Mouse (Mus musculus): ENCODE data around the gene Ppox. TPM values are rescaled to one million over a fixed set of nuclear protein-coding genes. Genes with fewer than 3 reads are reported as not detected.

The Ppox gene
- total RNA-seq, 1 experiment from 2014 or later, result 48.4 TPM

DNA sequence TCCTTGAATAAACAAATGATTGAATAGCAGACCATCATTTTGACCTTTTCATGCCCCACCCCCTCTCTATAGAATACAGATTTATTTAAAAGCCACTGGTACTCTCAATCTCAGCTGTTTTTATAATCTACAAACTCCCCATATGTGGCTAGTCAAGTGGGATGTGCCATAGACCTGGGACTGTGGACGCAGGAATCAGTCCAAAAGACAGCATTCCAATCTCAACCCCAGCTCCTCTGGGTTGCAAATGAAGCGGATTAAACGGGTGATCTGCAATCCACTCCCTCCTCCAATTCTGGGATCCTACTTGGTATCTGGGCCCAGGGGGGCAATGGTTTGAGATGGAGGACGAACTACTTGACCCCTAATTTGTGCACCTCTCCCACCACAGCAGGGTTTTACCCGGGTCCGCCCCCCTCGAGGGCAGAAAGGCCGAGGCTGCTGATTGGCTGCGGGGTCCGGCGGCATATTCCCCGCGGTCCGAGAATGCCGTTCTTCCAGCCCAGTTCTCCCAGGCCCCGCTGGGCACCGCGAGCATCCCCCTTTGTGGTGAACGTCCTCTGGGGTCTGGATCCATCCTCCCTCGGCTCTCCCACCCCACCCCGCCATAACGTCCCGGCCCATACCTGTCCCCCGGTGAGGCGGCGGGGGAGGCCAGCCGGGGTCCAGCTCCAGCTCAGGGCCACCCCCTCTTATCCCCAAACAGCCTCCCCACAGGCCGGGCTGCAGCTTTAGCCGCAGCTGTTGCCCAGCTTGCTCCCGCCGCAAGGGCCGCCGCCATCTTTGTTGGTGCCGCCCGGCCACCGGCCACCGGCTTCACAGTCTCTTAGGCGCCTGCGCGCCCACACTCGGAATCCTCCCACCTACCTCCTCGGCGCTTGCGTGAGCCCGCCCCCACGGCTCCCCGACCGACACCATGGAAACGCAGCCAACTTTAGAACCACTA, 6.4 kb upstream of the Ppox start, which contains the start of gene Usp21:
Gene Usp21, minus strand, starts transcription at position 856 of the 946 bp plus-strand sequence.
- peak; percentile 97 for ATAC-seq (ENCODE audit: extremely low read depth, insufficient number of reproducible peaks, low FRiP score, poor library complexity, severe bottlenecking)

DNA sequence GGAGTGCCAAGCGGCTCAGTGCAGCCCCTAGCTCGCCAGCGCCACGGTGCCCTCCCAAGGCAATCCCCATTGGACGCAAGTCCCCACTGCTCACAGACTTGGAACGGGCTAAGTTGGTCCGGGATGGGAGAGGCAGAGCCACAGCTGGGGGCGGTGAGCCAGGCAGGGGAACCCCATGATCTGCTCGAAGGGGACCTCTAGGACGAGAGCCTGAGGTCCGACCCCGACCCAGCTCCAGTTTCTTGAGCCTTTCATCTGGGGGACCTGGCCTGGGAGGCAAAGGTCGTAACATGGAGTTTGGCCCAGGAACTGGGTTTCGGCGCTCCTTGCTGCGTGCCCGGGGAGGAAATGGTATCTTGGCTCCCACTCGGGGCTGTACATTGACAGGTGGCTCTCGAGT, 5.5 kb upstream of the Ppox start:
- no peak for ATAC-seq (ENCODE audit: extremely low read depth, insufficient number of reproducible peaks, low FRiP score, poor library complexity, severe bottlenecking)

DNA sequence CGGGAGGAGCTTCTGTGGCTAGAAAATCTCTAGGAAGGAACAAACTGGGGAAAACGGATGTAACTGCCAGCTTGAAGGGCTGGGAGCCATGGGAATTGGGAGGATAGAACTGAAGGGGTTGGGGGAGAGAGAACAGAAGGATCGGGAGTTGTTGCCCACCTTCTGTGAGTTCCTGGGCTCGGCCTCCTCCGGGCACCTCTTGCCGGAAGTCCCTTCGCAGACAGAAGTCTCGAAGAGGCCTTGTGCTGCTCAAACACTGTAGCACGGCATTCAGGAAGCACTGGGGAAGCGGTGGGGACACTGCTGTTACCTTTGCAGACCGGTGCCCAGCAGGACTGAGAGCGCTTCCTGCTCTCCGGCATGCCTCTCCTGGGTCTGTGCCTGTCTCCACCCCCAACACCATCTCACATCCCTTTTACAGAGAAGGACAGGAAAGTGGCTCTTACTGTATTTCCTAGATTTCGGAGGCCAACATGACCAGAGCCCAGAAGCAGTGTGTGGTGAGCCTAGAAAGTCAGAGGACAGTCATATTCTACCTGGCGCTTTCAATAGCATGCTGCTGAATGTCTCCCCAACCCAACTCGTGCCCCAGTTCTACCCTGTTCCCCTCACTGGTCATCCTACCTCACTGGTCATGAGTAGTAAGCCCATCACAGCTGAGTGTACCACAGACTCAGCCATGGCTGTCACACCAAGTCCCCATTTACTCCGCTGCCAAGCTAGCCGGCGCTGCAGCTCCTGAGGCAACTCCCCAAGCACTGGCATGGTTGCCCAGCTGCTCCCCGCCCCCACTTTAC, 4.3 kb upstream of the Ppox start:
- no peak for ATAC-seq (ENCODE audit: extremely low read depth, insufficient number of reproducible peaks, low FRiP score, poor library complexity, severe bottlenecking)

DNA sequence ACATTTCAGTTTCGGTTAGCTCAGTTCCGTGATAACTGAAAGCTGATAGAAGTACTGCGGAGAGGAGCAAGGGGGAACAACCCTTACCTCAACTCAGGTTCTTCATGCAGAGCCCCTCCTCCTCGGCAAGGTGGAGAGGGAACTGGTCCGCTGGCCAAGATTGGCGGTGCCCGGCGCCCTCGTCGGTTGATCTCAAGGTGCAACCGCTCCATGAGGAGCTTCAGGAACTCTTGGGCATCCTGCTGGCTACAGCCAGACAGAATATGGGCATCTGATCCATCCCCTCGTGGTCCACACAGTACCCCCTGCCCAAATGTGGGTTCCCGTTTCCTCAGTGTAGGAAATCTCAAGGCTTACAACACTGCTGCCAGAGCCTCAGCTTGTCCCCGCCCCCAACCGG, 3.5 kb upstream of the Ppox start:
- ATAC-seq (ENCODE audit: extremely low read depth, insufficient number of reproducible peaks, low FRiP score, poor library complexity, severe bottlenecking), result no peak

DNA sequence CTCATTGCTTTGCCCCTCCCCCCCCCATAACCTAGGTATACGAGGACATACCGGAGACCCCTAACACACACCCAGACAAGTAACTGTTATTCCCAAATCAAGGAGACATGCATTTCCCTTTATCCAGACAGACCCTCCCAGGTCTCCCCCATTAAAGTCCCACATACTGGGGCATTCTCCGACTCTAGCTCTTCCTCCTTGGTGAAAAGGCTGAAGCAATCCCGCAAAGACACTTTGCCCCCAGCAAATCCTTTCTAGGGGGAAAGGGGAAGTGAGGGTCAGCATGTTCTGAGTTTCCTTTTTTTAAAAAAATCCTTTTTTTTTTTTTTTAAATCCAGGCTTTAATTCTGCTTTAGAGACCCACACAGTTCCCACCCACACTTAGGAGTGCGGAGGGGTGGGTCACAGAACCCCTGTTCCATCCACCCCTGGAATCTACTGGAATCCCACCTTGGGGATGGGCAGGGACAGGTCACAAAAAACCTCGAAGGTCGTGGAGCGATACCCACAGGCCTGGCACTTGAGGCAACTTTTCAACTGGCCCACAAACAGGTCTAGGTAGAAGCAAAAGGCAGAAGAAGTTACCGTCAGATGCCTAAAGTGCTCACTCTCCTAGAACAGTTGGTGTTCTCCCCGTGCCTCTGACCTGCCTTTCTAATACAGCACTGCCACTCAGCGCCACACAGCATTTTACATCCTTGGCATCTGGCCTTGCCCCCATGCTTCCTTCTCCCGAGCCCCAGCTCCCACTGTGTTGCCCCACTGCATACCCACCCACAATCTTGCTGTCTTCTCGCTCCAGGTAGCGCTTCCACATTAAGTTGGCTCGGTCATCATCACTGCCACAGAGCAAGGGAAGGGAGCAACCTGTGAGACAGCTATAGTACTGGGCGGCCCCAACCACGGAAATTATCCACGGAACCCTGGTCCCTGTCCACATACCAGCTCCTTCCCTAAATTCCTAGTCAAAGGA, 2.5 kb upstream of the Ppox start:
- no peak for ATAC-seq (ENCODE audit: extremely low read depth, insufficient number of reproducible peaks, low FRiP score, poor library complexity, severe bottlenecking)

DNA sequence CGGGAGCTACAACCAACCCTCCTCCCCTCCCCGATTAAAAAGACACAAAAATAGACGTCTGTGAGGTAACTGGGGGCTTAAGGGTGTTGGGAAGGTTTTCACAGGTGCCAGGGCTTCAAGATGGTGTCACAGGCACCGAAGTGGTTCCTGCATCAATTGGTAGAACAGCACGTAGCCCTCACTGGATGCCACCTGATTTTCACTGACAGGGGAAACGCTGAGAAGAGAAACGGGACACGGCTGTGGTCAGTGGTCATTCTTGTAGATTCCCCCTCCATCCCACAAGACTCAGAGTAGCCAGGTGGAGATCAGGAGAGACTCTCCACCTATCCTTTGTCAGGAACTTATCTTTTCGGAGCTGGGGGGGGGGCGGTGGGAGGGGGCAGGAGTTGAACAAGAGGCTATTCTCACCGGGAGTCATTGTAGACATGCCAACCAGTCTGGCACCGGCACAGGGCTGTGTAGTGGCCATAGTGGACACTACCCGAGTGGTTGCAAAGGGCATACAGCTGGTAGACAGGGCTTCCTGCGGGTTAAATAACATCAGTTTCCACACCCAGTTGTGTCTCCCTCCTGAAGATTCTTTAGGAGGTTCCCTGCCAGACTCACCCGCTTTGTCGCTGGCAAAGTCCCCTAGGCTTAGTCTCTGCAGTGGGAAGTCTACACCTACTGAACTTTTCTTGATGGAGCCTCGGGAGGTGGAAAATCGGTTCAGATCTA, 1.3 kb upstream of the Ppox start:
- ATAC-seq (ENCODE audit: extremely low read depth, insufficient number of reproducible peaks, low FRiP score, poor library complexity, severe bottlenecking), result no peak

DNA sequence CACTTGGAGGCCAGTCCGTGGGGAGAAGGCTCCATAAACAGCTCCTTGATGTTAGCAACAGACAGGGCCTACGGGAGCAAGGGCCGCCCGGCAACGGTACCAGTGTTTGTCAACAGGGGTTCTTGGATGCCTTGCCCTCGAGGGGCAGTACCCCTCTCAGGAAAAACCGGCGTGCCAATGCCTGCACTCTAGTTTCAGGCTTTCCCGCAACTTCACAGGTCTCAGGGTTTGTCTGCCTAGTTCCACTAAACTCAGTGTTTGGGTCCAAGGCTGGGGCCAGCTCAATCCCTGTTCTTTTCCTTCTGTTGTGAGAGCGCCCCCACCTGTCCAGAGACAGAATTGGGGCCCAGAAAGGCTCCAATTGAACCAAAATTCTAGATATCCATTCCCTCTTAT, 540 bp upstream of the Ppox start:
- ATAC-seq (ENCODE audit: extremely low read depth, insufficient number of reproducible peaks, low FRiP score, poor library complexity, severe bottlenecking), result peak; percentile 41

DNA sequence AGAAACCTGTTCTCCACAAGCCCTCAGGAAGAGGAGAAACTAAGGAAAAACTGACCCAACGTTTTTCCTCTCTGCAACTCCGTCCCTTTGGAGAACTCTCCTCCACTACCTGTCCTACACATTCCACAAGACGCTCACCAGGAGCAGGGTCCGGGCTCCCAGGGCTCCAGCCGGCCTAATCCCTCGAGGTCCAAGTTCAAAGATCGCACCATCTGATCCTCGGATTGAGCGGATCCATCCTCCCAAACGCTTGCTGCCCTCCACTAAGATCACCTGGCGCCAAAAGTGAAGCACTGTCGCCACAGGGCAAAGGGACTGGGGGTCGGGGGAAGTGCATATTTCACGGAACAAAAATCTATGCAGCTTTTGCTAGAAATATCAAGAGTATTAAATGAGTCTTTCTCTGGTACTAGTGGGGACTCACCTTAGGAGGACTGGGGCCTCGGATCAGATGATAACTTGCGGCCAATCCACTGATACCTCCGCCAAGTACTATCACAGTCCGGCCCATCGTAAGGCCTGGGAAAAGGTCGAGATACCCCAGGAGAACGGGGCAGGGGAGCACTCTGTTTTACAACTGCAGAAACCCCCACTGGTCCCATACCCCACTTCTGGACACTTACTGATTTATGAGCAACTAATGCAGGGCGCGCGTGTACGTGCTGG, 603 bp downstream of the Ppox start:
- ATAC-seq (ENCODE audit: extremely low read depth, insufficient number of reproducible peaks, low FRiP score, poor library complexity, severe bottlenecking), result no peak

DNA sequence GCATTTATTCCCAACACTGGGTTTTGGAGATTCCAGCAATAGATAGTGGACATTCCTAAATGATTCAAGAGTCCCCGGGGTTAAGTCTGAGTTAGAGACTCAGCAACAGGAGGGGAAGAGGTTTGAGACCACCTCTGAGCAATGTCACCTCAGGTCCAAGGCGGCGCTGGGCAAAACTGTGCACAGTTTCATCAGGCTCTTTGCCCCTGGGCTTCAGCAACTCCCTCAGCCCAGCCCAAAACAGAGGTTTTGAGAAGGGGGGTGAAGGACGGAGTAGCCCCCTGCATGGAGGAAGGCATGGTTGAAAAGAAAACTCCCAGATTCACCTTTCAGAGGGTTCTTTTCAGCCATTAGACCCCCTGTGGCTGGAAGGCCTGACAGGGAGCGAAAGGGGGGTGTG, 1.3 kb downstream of the Ppox start:
- no peak for ATAC-seq (ENCODE audit: extremely low read depth, insufficient number of reproducible peaks, low FRiP score, poor library complexity, severe bottlenecking)

DNA sequence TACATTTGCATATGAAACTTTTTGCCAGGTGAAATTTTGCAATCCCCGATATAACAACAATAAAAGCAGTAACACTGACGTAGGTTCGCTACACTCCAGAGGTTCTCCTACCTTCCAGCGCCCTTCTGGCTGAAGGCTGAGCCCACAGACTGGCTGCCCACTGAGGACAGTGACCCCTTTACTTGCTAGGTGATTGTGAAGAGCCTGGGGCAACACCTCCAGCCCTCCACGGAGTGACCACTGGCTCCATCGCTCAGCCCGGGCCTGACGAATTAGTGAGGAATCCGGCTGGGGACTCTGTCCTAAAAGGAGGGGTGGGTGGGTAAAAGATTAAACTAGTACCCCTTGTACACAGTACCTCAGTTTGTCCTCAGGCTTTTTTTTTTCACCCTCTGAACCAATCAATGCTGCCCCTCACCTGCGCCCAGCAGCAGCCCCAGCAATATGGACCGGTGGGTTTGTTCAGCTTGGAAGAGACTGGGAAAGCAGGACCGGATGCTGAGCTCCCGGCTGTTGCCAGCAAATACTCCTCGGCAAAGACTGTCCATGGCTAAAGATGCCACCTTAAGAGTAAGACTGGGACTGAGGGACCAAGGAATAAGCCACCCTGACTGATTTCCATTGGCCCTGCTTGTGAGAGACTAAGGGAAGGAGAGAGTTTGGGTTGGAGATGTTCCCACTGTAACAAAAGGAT, 1.8 kb downstream of the Ppox start:
- no peak for ATAC-seq (ENCODE audit: extremely low read depth, insufficient number of reproducible peaks, low FRiP score, poor library complexity, severe bottlenecking)

DNA sequence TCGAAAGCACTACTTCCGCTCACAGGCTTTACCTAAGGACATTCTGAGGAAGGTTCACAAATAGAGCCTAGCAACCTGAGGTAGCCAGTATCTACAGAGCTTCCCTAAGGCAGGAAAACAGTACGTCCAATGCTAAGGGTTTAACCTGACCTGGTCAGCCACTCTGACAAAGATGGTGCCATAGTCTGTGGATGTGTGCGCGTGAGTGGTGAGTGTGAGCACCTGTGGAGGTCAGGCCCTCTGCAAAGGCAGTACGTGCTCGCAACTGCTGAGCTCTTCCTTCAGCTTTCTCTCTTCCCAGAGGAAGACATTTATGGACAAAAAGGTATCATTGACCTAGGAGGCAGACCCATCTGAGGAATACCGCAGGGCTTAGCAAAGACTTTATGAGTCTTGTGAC, 2.5 kb downstream of the Ppox start:
- no peak for ATAC-seq (ENCODE audit: extremely low read depth, insufficient number of reproducible peaks, low FRiP score, poor library complexity, severe bottlenecking)

DNA sequence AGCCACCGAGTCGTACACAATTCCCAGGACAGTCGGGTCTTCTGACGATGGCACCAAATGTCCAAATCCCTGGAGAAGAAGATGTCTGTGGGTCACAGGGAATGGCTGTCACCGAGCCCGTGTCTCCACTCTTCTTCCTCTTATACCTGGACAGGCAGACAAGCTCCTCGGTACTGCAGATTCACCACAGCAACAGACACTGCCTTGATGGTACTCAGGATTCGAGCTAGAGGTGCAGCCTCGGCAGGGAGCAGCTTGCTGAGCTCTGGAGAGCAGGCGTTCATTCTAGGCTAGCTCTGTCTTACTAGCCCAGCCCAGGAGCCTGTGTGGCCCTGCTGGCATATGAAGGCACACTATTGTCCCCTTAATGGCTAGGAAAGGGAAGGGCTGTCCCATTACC, 3.2 kb downstream of the Ppox start:
- ATAC-seq (ENCODE audit: extremely low read depth, insufficient number of reproducible peaks, low FRiP score, poor library complexity, severe bottlenecking), result no peak

DNA sequence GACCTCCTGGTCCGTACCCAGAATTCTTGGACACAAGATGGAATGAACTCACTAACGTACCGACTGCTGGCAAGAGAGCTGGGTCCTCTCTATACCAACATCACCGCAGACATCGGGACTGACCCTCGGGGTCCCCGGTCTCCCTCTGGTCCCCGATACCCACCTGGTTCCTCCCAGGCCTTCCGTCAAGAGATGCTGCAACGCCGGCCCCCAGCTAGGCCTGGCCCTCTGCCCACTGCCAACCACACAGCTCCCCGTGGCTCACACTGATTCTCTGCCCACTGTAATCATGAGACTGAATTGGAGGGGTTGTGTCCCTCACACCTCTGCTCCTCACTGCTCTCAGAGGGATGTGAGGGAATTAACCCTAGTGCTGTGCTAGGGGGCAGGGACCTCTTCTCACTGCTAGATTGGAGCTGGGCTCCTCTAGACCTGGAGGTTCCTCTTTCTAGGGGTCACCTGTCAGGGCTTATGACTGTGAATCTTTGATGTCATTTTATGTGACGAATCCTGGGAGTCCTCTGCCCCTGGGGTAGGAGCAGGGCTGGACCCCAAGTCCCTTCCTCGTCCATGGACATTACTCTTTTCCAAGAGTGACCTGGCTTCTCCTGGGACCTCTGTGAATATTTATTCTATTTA, 4.8 kb downstream of the Ppox start:
- no peak for ATAC-seq (ENCODE audit: extremely low read depth, insufficient number of reproducible peaks, low FRiP score, poor library complexity, severe bottlenecking)

DNA sequence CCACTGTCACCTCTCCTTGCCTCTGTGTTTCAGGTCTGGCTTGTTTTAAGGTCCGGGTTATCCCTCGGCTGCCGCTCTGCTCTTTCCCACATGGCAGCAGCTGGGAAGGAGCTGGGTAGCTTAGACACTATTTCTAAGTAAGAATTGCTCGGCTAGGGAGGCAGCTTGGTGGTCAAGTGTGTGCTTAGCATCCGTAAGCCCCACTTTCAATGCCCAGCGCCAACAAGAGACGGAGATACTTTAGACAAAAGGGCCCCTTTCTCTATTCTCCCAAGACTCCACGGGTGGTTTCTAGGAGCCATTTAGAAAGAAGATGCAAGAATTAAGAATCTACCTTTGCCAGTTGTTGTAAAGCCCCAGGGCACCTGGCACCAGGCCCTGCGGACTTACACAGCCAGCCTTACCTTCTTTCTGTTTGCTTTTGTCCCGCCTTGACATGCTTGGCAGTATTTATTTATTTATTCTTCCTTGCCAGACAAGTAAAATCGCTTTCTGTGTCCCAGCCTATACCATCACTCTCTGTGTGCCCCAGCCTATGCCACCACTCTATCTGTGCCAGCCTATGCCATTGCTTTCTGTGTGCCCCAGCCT, 5.7 kb downstream of the Ppox start:
- no peak for ATAC-seq (ENCODE audit: extremely low read depth, insufficient number of reproducible peaks, low FRiP score, poor library complexity, severe bottlenecking)

DNA sequence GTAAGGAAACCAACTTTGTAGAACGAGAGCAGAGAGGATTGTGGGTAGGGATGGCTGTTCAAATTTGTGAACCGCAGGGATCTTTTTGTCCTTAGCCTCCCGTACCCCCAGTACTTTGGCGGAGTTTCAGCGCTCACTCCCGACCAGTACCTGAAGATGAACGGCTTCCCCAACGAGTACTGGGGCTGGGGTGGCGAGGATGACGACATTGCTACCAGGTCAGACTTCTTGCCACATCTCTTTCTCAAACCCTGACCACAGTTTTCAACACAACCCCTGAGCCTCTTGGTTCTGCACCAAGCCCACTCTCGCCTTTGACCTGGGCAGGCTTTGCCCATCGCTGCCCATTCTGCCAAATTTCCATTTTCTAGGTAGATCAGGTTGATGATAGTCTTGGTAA, 6.8 kb downstream of the Ppox start:
- peak; percentile 53 for ATAC-seq (ENCODE audit: extremely low read depth, insufficient number of reproducible peaks, low FRiP score, poor library complexity, severe bottlenecking)

DNA sequence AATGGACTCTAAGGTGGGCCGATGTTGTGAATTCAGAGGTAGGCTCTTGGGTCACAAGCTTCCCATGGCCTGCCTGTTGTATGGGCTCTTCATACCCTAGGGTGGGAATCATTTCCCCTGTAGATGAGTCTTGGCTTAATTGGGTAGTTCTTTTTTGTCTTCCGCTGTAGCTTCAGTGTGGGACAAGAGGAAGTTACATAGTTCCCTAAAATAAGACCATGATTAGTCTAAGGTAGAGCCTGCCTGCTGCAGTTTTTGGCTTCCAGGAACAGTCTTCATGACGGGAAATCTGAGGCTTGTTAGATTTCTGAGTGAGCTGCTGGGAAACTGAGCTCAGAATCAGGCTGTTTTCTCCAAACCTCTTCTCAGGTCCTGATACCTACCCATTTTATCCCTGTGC, 8.9 kb downstream of the Ppox start:
- 0 out of 2 replicates have a peak, but pooled peaks have one; percentile 13 for ATAC-seq (ENCODE audit: extremely low read depth, insufficient number of reproducible peaks, low FRiP score, poor library complexity, severe bottlenecking)
